Mouse (Mus musculus): ENCODE results near the gene Acsl1.

Gene Acsl1

DNA sequence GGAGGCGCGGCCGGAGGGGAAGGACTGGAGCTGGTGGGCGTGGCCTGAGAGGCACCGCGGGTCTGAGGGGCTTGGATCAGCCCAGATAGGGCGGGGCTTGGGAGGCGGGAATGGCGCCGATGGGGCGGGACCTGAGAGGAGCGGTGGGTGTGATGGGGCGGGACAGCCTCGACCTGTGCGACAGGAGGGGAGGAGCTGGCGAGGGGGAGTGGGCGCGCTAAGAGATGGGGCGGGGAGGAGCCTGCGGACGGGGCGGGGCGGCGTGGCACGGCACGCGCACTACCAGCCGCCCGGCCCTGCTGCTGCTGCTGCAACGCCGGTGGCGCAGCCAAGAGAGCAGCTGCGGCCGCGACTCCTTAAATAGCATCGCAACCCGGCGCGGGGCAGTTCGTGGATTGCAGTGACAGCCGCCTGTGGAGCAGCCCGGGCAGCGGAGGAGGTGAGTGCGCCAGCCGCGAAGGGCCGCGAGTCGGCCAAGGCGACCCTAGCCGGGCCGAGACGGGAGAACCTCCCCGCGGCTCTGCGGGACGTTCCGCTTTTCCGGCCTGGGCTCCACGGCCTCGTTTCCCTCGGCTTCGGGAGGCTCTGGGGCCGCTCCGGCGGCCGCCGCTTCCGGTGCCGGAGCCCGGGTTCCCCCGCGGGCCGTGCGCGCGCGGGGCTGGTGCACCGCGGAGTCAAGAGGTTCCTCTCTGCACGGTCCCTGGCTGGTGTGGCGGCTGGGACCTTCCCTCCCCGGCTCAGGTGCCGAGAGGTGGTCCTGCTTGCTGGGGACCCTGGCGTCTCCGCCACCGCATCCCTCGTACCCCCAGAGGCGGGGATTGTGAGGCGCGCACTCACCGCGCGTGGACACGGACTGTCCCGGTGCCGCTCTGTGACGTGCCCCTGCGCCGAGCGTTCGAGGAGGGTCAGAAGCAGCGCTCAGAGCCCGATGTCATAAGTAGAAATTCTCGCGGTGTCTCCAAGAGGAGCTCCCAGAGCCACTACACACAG lies at the start of gene Acsl1:
Gene Acsl1 (plus strand): TSS at position 246 of the 990 bp plus-strand sequence.
- Histone ChIP-seq H3K4me3 (replicated peaks; ENCODE audit: low read length) (peak within 1 kb of the TSS; percentile 94), H3K9me3 (ENCODE audit: low read length) (no peaks in the 10 kb centered on the region), H3K36me3 (ENCODE audit: insufficient read depth, low read length) (no peaks in the 10 kb centered on the region), H3K27me3 (ENCODE audit: insufficient read depth, low read length) (peaks cover 15% of the 10 kb centered on the region), H3K4me1 (replicated peaks; ENCODE audit: low read depth, low read length) (peaks cover 28% of the 10 kb centered on the region)
- TF ChIP-seq POU5F1 (IDR thresholded peaks at IDR 0.05; ENCODE audit: borderline replicate concordance, low read length) = no peak
- TF ChIP-seq NANOG (IDR thresholded peaks at IDR 0.05; ENCODE audit: borderline replicate concordance, low read length) = no peak
- TF ChIP-seq CTCF (conservative IDR thresholded peaks at IDR 0.05; ENCODE audit: low read length) = no peak

DNA sequence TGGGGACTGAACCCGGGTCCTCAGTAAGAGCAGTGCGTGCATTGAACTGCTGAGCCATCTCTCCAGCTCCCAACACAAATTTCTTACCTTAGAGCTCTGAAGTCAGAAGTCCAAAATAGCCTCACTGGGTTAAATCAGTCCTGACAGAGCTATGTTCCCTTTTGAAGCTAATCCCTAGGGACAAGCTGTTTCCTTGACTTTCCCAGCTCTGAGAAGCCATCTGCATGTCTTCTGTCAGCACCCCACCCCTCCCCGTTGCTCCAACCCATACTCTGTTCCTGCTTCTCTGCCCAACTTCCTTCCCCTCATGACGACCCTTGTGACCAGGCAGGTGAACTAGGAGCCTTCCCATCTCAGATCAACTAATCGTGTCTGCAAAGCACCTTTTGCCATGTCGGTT lies 49.3 kb upstream of the Acsl1 start:
- no peak overlapping the region for H3K4me3 ChIP-seq (replicated peaks; ENCODE audit: low read length)
- no peaks in the 10 kb centered on the region for H3K36me3 ChIP-seq (ENCODE audit: insufficient read depth, low read length)
- no peak for TF ChIP-seq NANOG (IDR thresholded peaks at IDR 0.05; ENCODE audit: borderline replicate concordance, low read length)
- no peak for TF ChIP-seq POU5F1 (IDR thresholded peaks at IDR 0.05; ENCODE audit: borderline replicate concordance, low read length)
- TF ChIP-seq CTCF (conservative IDR thresholded peaks at IDR 0.05; ENCODE audit: low read length) = no peak
- H3K4me1 ChIP-seq (replicated peaks; ENCODE audit: low read depth, low read length) = no peaks in the 10 kb centered on the region
- no peaks in the 10 kb centered on the region for H3K27me3 ChIP-seq (ENCODE audit: insufficient read depth, low read length)
- H3K9me3 ChIP-seq (ENCODE audit: low read length) = no peaks in the 10 kb centered on the region

DNA sequence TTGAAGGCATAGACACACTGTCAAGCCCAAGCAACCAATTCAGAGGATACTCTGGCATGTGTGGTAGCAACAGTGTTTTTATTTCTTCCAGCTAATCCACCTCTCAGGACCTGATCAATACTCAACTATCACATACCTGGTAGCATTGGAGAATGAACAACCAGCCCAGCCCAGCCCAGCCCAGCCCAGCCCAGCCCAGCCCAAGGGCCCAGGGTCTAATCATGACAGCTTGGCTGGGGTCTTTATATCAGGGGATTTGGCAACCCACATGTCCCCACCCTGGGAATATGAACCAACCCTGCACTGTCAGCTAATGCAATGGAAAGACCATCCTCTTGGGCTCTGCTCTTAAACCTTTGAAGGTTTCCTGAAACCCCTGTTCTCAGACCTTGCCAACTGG lies 42.9 kb upstream of the Acsl1 start:
- Histone ChIP-seq H3K4me3 (replicated peaks; ENCODE audit: low read length) (no peak overlapping the region), H3K4me1 (replicated peaks; ENCODE audit: low read depth, low read length) (no peaks in the 10 kb centered on the region), H3K36me3 (ENCODE audit: insufficient read depth, low read length) (no peaks in the 10 kb centered on the region), H3K9me3 (ENCODE audit: low read length) (no peaks in the 10 kb centered on the region), H3K27me3 (ENCODE audit: insufficient read depth, low read length) (no peaks in the 10 kb centered on the region)
- no peak for TF ChIP-seq CTCF (conservative IDR thresholded peaks at IDR 0.05; ENCODE audit: low read length)
- no peak for TF ChIP-seq NANOG (IDR thresholded peaks at IDR 0.05; ENCODE audit: borderline replicate concordance, low read length)
- no peak for TF ChIP-seq POU5F1 (IDR thresholded peaks at IDR 0.05; ENCODE audit: borderline replicate concordance, low read length)

DNA sequence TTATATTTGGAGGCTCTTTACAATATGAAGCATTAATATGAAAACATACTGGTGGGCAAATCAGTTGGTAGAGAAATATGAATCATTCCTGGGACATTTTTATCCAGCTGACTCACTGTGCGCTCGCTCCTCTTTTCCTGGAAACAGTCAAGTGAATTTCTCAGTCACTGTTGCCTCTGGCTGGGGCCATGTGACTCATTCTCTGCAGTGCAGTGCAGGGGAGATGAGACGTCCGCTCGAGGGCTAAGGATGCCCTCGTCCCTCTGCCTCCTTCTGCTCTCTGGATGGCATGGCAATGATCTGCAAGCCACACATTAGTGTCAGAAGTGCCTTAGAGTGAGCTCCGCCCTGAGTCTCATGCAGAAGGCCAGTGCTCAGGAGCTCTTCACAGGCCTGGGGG lies 41.0 kb upstream of the Acsl1 start:
- no peaks in the 10 kb centered on the region for H3K36me3 ChIP-seq (ENCODE audit: insufficient read depth, low read length)
- H3K27me3 ChIP-seq (ENCODE audit: insufficient read depth, low read length) = peaks cover 1% of the 10 kb centered on the region; the same call in 1 of the 2 replicates
- TF ChIP-seq POU5F1 (IDR thresholded peaks at IDR 0.05; ENCODE audit: borderline replicate concordance, low read length) = no peak
- no peak for TF ChIP-seq NANOG (IDR thresholded peaks at IDR 0.05; ENCODE audit: borderline replicate concordance, low read length)
- TF ChIP-seq CTCF (conservative IDR thresholded peaks at IDR 0.05; ENCODE audit: low read length) = no peak
- no peaks in the 10 kb centered on the region for H3K4me1 ChIP-seq (replicated peaks; ENCODE audit: low read depth, low read length)
- H3K9me3 ChIP-seq (ENCODE audit: low read length) = no peaks in the 10 kb centered on the region
- no peak overlapping the region for H3K4me3 ChIP-seq (replicated peaks; ENCODE audit: low read length)

DNA sequence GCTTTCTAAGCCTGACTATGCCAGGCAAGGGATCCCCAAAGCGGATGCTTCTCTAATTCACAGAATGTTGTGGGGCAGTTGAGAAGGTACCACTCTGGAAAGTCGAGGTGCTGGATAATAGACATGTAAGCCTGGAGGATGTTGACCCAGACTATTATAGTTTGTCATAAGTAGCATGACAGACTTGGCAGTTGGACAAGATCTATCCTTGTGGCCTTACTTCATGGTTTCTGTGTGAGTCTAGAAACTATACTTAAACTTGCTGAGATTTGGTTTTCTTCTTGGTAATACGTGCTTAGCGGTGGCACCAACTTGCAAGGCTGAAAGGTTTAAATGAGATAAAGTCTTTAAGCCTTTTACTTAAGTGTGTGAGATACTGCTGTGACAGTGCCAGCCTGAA lies 38.9 kb upstream of the Acsl1 start:
- H3K27me3 ChIP-seq (ENCODE audit: insufficient read depth, low read length) = peaks cover 1% of the 10 kb centered on the region; the same call in 1 of the 2 replicates
- H3K4me1 ChIP-seq (replicated peaks; ENCODE audit: low read depth, low read length) = no peaks in the 10 kb centered on the region
- no peak overlapping the region for H3K4me3 ChIP-seq (replicated peaks; ENCODE audit: low read length)
- H3K9me3 ChIP-seq (ENCODE audit: low read length) = no peaks in the 10 kb centered on the region
- H3K36me3 ChIP-seq (ENCODE audit: insufficient read depth, low read length) = no peaks in the 10 kb centered on the region
- no peak for TF ChIP-seq NANOG (IDR thresholded peaks at IDR 0.05; ENCODE audit: borderline replicate concordance, low read length)
- TF ChIP-seq CTCF (conservative IDR thresholded peaks at IDR 0.05; ENCODE audit: low read length) = no peak
- TF ChIP-seq POU5F1 (IDR thresholded peaks at IDR 0.05; ENCODE audit: borderline replicate concordance, low read length) = no peak

DNA sequence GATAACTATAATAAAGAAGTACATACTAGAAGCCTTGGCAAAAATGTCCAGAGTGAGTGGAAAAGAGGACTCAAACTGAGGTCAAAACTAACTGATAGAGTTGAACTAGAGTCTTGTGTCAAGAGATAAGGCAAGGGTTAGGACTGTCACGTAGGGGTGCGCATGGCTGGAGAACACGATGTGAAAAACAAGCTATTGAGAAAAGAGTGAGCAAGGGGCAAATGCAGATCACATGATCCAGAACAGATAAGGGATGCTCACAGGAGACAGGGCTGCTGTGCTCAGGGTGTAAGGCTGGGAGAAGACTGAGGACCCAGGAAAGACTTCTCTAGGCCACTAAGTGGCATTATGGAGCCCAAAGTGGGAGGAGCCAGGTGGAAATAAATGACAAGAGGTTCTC lies 38.3 kb upstream of the Acsl1 start:
- Histone ChIP-seq H3K4me3 (replicated peaks; ENCODE audit: low read length) (no peak overlapping the region), H3K9me3 (ENCODE audit: low read length) (no peaks in the 10 kb centered on the region), H3K27me3 (ENCODE audit: insufficient read depth, low read length) (peaks cover 1% of the 10 kb centered on the region; the same call in 1 of the 2 replicates), H3K36me3 (ENCODE audit: insufficient read depth, low read length) (no peaks in the 10 kb centered on the region), H3K4me1 (replicated peaks; ENCODE audit: low read depth, low read length) (no peaks in the 10 kb centered on the region)
- TF ChIP-seq POU5F1 (IDR thresholded peaks at IDR 0.05; ENCODE audit: borderline replicate concordance, low read length) (no peak), CTCF (conservative IDR thresholded peaks at IDR 0.05; ENCODE audit: low read length) (no peak), NANOG (IDR thresholded peaks at IDR 0.05; ENCODE audit: borderline replicate concordance, low read length) (no peak)

DNA sequence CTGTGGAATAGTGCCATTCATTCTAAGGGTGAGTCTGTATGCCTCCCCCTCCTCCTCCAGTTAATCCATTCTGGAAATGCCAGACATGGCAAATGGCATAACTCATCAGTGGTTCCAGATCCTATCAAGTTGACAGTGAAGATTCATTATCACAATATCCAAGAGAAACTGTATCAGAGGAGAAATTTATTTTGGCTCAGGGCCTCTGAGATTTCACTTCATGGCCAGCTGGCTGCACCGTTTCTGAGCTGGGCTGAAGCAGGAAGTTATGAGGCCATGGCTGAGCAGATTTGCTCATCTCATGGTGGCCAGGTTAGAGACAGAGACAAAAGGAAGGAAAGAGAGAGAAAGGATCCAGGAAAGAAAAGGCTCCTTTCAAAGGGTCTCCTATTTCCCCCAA lies 37.2 kb upstream of the Acsl1 start:
- TF ChIP-seq POU5F1 (IDR thresholded peaks at IDR 0.05; ENCODE audit: borderline replicate concordance, low read length) = no peak
- no peak for TF ChIP-seq NANOG (IDR thresholded peaks at IDR 0.05; ENCODE audit: borderline replicate concordance, low read length)
- TF ChIP-seq CTCF (conservative IDR thresholded peaks at IDR 0.05; ENCODE audit: low read length) = no peak
- no peak overlapping the region for H3K4me3 ChIP-seq (replicated peaks; ENCODE audit: low read length)
- no peaks in the 10 kb centered on the region for H3K4me1 ChIP-seq (replicated peaks; ENCODE audit: low read depth, low read length)
- H3K27me3 ChIP-seq (ENCODE audit: insufficient read depth, low read length) = peaks cover 5% of the 10 kb centered on the region; the same call in 1 of the 2 replicates
- no peaks in the 10 kb centered on the region for H3K36me3 ChIP-seq (ENCODE audit: insufficient read depth, low read length)
- no peaks in the 10 kb centered on the region for H3K9me3 ChIP-seq (ENCODE audit: low read length)

DNA sequence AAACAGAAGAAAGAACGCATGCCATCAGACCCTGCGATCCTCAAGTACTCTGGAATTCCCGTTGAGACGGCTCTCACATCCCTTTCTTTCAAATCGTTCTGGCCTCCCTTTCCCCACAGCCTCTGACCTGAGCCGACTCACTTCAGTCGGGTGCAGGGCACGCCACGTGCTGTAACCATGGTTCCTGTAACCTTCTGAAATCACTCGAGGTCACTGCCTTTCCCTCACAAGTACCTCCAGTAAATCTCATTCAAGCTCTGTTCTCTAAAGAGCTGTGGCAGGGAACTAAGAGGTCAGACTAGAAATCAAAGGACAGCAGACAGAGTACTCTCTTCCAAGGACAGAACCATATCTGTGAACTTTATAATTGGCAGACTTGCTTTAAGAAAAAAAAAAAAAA lies 32.3 kb upstream of the Acsl1 start:
- Histone ChIP-seq H3K4me3 (replicated peaks; ENCODE audit: low read length) (no peak overlapping the region), H3K36me3 (ENCODE audit: insufficient read depth, low read length) (no peaks in the 10 kb centered on the region), H3K27me3 (ENCODE audit: insufficient read depth, low read length) (peaks cover 5% of the 10 kb centered on the region; the same call in 1 of the 2 replicates), H3K9me3 (ENCODE audit: low read length) (no peaks in the 10 kb centered on the region), H3K4me1 (replicated peaks; ENCODE audit: low read depth, low read length) (no peaks in the 10 kb centered on the region)
- TF ChIP-seq NANOG (IDR thresholded peaks at IDR 0.05; ENCODE audit: borderline replicate concordance, low read length) (no peak), POU5F1 (IDR thresholded peaks at IDR 0.05; ENCODE audit: borderline replicate concordance, low read length) (no peak), CTCF (conservative IDR thresholded peaks at IDR 0.05; ENCODE audit: low read length) (no peak)

Data from E14TG2a.4 (cell line).